Mouse (Mus musculus) forebrain, embryonic 11.5 days (tissue): Measurements from ENCODE around the gene Sez6l. TPM values are rescaled to one million over a fixed set of nuclear protein-coding genes. Genes with fewer than 3 reads are reported as not detected.

Experiments
- ATAC-seq: fragments of 200-750 bp; cut with Nextera tagmentation; replicated peaks from 2 replicates; pipeline ENCODE4 v1.8.0; 2017; ENCODE audit warnings: moderate TSS enrichment; ENCODE audit not compliant: low FRiP score
- DNase-seq: peaks from one replicate; pipeline ENCODE4 v3.0.0-alpha.2; 2017; ENCODE audit warnings: low spot score
- H3K27ac ChIP-seq: fragments of 300-500 bp; sonication (generic); 2 replicates; pipeline ENCODE4 v1.5.1; 2014; ENCODE audit warnings: low read depth, low read length
- H3K27me3 ChIP-seq: fragments of 300-500 bp; sonication (generic); 2 replicates; pipeline ENCODE4 v1.6.1; 2014; ENCODE audit warnings: mild to moderate bottlenecking, low read length, mixed read lengths; ENCODE audit not compliant: control insufficient read depth, insufficient read depth
- H3K36me3 ChIP-seq: fragments of 300-500 bp; sonication (generic); 2 replicates; pipeline ENCODE4 v1.6.1; 2014; ENCODE audit warnings: mild to moderate bottlenecking, low read length, moderate library complexity, mixed read lengths; ENCODE audit not compliant: control insufficient read depth, insufficient read depth
- H3K4me1 ChIP-seq: fragments of 300-500 bp; sonication (generic); replicated peaks from 2 replicates; pipeline ENCODE4 v1.6.1; 2014; ENCODE audit warnings: low read length, mixed read lengths; ENCODE audit not compliant: control insufficient read depth, insufficient read depth
- H3K4me2 ChIP-seq: fragments of 300-500 bp; sonication (generic); 2 replicates; pipeline ENCODE4 v1.6.1; 2014; ENCODE audit warnings: low read depth, mild to moderate bottlenecking, low read length, moderate library complexity, mixed read lengths; ENCODE audit not compliant: severe bottlenecking
- H3K4me3 ChIP-seq: fragments of 300-500 bp; sonication (generic); 2 replicates; pipeline ENCODE4 v1.5.1; 2014; ENCODE audit warnings: low read depth, low read length
- H3K9ac ChIP-seq: fragments of 300-500 bp; sonication (generic); 2 replicates; pipeline ENCODE4 v1.6.1; 2014; ENCODE audit warnings: low read length
- H3K9me3 ChIP-seq: fragments of 300-500 bp; sonication (generic); 2 replicates; pipeline ENCODE4 v1.6.1; 2016; ENCODE audit warnings: low read length, mixed read lengths; ENCODE audit not compliant: control insufficient read depth
- WGBS: fragments of 180-500 bp; shearing (Covaris S2); extraction: QIAGEN DNeasy Blood & Tissue Kit; methylation state at CpG from one replicate; pipeline ENCODE4 v1.1.7; 2014; 5-methylcytosine and 5-hydroxymethylcytosine counted together
- polyA plus RNA-seq: library from polyadenylated mRNA; unstranded; fragments of >200 nt; fragmentation: Nextera tagmentation; extraction: Ambion mirVana; gene quantifications from 2 replicates; pipeline ENCODE4 v1.2.1, GENCODE M21; 2014

Sez6l gene
- polyA plus RNA-seq, 1 experiment from 2014 or later, result 4.8 TPM

GRCm38 (mm10) chr5:112394779-112395443 is 182.1 kb downstream of the Sez6l start, which contains the start of gene Asphd2:
Gene Asphd2, minus strand, starts transcription at chr5:112394866.
- H3K4me1 ChIP-seq, result peaks cover 7% of the 10 kb centered on the region
- H3K4me3 ChIP-seq, result peak within 1 kb of the TSS; percentile 68
- peak within 1 kb of the TSS; percentile 81 for H3K9ac ChIP-seq
- DNase-seq (peak; percentile 93), ATAC-seq (peak; percentile 87)
- WGBS, result 3% methylated on average over 25 of the region's 67 CpGs
- H3K4me2 ChIP-seq, result peak within 1 kb of the TSS; percentile 93
- no peaks in the 10 kb centered on the region for H3K27me3 ChIP-seq
- H3K27ac ChIP-seq, result peak within 1 kb of the TSS; percentile 83
- no peaks in the 10 kb centered on the region for H3K36me3 ChIP-seq
- no peaks in the 10 kb centered on the region for H3K9me3 ChIP-seq

- Histone ChIP-seq H3K36me3 (0 out of 2 replicates have a peak, but pooled peaks cover 2% of the 10 kb centered on the region), H3K9ac (peak overlapping the region; percentile 81), H3K27me3 (no peaks in the 10 kb centered on the region), H3K9me3 (no peaks in the 10 kb centered on the region), H3K4me2 (peak overlapping the region; percentile 93), H3K27ac (peak overlapping the region; percentile 83; the same call in 1 of the 2 replicates), H3K4me1 (peaks cover 7% of the 10 kb centered on the region), H3K4me3 (peak overlapping the region; percentile 68)
- ATAC-seq (peak; percentile 82), DNase-seq (no peak)
- WGBS, result under 1% methylated on average over 22 of the region's 28 CpGs
Measured at GRCm38 (mm10) chr5:112394415-112394763, 182.6 kb downstream of the Sez6l start.

- Histone ChIP-seq H3K4me1 (peaks cover 7% of the 10 kb centered on the region), H3K9me3 (no peaks in the 10 kb centered on the region), H3K27me3 (no peaks in the 10 kb centered on the region), H3K27ac (no peak overlapping the region), H3K4me3 (peak overlapping the region; percentile 68), H3K36me3 (peaks cover 4% of the 10 kb centered on the region; the same call in 1 of the 2 replicates), H3K9ac (peak overlapping the region; percentile 81), H3K4me2 (peak overlapping the region; percentile 93)
- DNase-seq (no peak), ATAC-seq (peak; percentile 57)
- 10% methylated on average over 18 of the region's 18 CpGs for WGBS
Measured at GRCm38 (mm10) chr5:112393741-112394414, 183.1 kb downstream of the Sez6l start.

GRCm38 (mm10) chr5:112391676-112392323 is 185.2 kb downstream of the Sez6l start:
- no peaks in the 10 kb centered on the region for H3K27me3 ChIP-seq
- ATAC-seq (no peak), DNase-seq (no peak)
- H3K9me3 ChIP-seq, result no peaks in the 10 kb centered on the region
- H3K4me2 ChIP-seq, result no peak overlapping the region
- peaks cover 7% of the 10 kb centered on the region for H3K4me1 ChIP-seq
- WGBS, result 76% methylated on average over 27 of the region's 27 CpGs
- H3K9ac ChIP-seq, result no peak overlapping the region
- no peak overlapping the region for H3K4me3 ChIP-seq
- no peak overlapping the region for H3K27ac ChIP-seq
- H3K36me3 ChIP-seq, result peaks cover 4% of the 10 kb centered on the region; the same call in 1 of the 2 replicates

GRCm38 (mm10) chr5:112391002-112391401 is 186.0 kb downstream of the Sez6l start:
- no peak for DNase-seq
- WGBS, result 67% methylated on average over 16 of the region's 16 CpGs
- ATAC-seq, result no peak
- H3K36me3 ChIP-seq, result peaks cover 4% of the 10 kb centered on the region; the same call in 1 of the 2 replicates
- peaks cover 7% of the 10 kb centered on the region for H3K4me1 ChIP-seq
- H3K9ac ChIP-seq, result no peak overlapping the region
- H3K27me3 ChIP-seq, result no peaks in the 10 kb centered on the region
- H3K9me3 ChIP-seq, result no peaks in the 10 kb centered on the region
- H3K4me3 ChIP-seq, result no peak overlapping the region
- no peak overlapping the region for H3K27ac ChIP-seq
- no peak overlapping the region for H3K4me2 ChIP-seq

- ATAC-seq (no peak), DNase-seq (no peak)
- Histone ChIP-seq H3K4me2 (no peak overlapping the region), H3K9ac (no peak overlapping the region), H3K9me3 (no peaks in the 10 kb centered on the region), H3K36me3 (peaks cover 4% of the 10 kb centered on the region; the same call in 1 of the 2 replicates), H3K4me1 (peaks cover 5% of the 10 kb centered on the region; the same call in 1 of the 2 replicates), H3K4me3 (no peak overlapping the region), H3K27me3 (no peaks in the 10 kb centered on the region), H3K27ac (no peak overlapping the region)
- 86% methylated on average over 9 of the region's 9 CpGs for WGBS
Measured at GRCm38 (mm10) chr5:112389352-112389751, 187.6 kb downstream of the Sez6l start.

- no peak for ATAC-seq
- Histone ChIP-seq H3K9ac (no peak overlapping the region), H3K4me2 (no peak overlapping the region), H3K27ac (no peak overlapping the region), H3K4me1 (no peaks in the 10 kb centered on the region), H3K27me3 (no peaks in the 10 kb centered on the region), H3K36me3 (peaks cover 4% of the 10 kb centered on the region; the same call in 1 of the 2 replicates), H3K4me3 (no peak overlapping the region), H3K9me3 (no peaks in the 10 kb centered on the region)
- DNase-seq, result no peak
- whole genome bisulfite sequencing, result 82% methylated on average over 2 of the region's 2 CpGs
Measured at GRCm38 (mm10) chr5:112385973-112386372, 191.0 kb downstream of the Sez6l start.

GRCm38 (mm10) chr5:112384805-112385472 is 192.0 kb downstream of the Sez6l start:
- Histone ChIP-seq H3K4me1 (no peaks in the 10 kb centered on the region), H3K4me3 (no peak overlapping the region), H3K27ac (no peak overlapping the region), H3K36me3 (peaks cover 4% of the 10 kb centered on the region; the same call in 1 of the 2 replicates), H3K9me3 (no peaks in the 10 kb centered on the region), H3K4me2 (no peak overlapping the region), H3K9ac (no peak overlapping the region), H3K27me3 (no peaks in the 10 kb centered on the region)
- ATAC-seq, result no peak
- DNase-seq, result no peak
- WGBS, result 93% methylated on average over 13 of the region's 13 CpGs
